Mouse (Mus musculus): ENCODE results near the gene Ip6k3.

- TF ChIP-seq CTCF (IDR thresholded peaks at IDR 0.05; ENCODE audit: borderline replicate concordance, extremely low read depth, insufficient read depth, insufficient read length): no peak
- TF ChIP-seq POLR2A (IDR thresholded peaks at IDR 0.05; ENCODE audit: borderline replicate concordance, extremely low read depth, insufficient read depth, insufficient read length, poor library complexity, severe bottlenecking): no peak
Measured at GRCm38 (mm10) chr17:27154881-27155280, 12.7 kb downstream of the Ip6k3 start.
